Mouse (Mus musculus): ENCODE measurements around the gene Adgrf2. TPM values are rescaled to one million over a fixed set of nuclear protein-coding genes. Genes with fewer than 3 reads are reported as not detected.

Gene Adgrf2
- polyA plus RNA-seq, 1 experiment from 2014 or later, result 0.33 TPM

GRCm38 (mm10) chr17:42717161-42717560 lies 24.8 kb downstream of the Adgrf2 start:
- peak; percentile 55 for TF ChIP-seq CTCF (IDR thresholded peaks at IDR 0.05)
- POLR2A ChIA-PET, result no interaction called here

DNA sequence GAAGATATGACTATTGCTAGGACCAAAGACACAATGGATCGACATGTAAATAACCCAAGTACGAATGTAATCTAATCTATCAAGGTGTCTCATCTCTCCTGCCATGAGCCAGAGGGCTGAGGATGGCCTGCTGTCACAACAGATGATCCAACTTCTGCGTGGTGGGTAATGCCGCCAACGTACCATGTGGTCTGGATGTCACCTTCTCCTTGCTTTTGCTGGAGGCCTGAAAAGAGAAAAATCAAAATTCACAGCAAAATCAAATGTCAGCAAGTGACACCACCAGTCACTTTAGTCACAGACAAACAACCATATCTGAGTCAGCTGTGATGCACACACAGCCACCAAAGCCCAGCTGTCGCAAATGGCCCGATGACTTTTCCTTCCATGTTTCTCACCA lies 27.0 kb downstream of the Adgrf2 start:
- no peak for DNase-seq (ENCODE audit: low read depth, low spot score)
- in situ Hi-C loops (cut with MboI; ENCODE audit: low pct_unique_long_range_greater_than_20kb), result no loop called here
- TF ChIP-seq CTCF (IDR thresholded peaks at IDR 0.05), result no peak

More at GRCm38 (mm10) chr17:42717161-42717560, 24.8 kb downstream of the Adgrf2 start:
- ATAC-seq (no peak), DNase-seq (ENCODE audit: low read depth, low spot score) (no peak)
- CTCF ChIA-PET, result interaction anchor here (0.8 to 1.5 kb wide), 3 partner anchors 9 to 24 kb away, joined by 3 read pairs; no protein-coding TSS in a partner anchor
- H3K27me3 ChIP-seq, result no peaks in the 10 kb centered on the region
- in situ Hi-C loops (cut with MboI; ENCODE audit: low pct_unique_long_range_greater_than_20kb), result no loop called here

GRCm38 (mm10) chr17:42710717-42711116 lies 31.3 kb downstream of the Adgrf2 start:
- no peak for TF ChIP-seq CTCF (IDR thresholded peaks at IDR 0.05)
- in situ Hi-C loops (cut with MboI; ENCODE audit: low pct_unique_long_range_greater_than_20kb), result no loop called here
- no peaks in the 10 kb centered on the region for H3K27me3 ChIP-seq
- DNase-seq (ENCODE audit: low read depth, low spot score) (no peak), ATAC-seq (no peak)
- CTCF ChIA-PET, result interaction anchor here (1.5 to 1.6 kb wide), 2 partner anchors 8 to 74 kb away, joined by 4 to 6 read pairs; no protein-coding TSS in a partner anchor
- POLR2A ChIA-PET, result no interaction called here

More for the DNA sequence above, 27.0 kb downstream of the Adgrf2 start:
- POLR2A ChIA-PET, result no interaction called here
- no peaks in the 10 kb centered on the region for H3K27me3 ChIP-seq
- ATAC-seq, result no peak
- CTCF ChIA-PET, result no interaction called here

DNA sequence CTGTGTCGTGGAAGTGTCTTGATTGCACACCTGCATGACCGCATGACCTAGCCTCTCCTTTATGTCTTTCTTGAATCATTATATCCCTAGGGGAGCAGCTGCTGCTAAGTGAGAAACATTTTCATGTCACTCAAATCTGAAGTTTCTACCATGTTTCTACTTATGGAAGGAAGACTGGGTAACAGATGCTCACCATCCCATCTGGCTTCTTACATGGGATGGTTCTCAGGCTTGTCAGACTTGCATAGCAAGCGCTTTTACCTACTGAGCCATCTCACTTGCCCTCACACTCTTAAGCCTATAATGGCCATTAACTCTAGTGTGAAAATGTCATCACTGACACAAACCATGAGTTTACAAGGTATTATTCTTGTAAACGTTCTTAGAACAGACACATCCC lies 36.4 kb downstream of the Adgrf2 start:
- in situ Hi-C loops (cut with MboI; ENCODE audit: low pct_unique_long_range_greater_than_20kb), result no loop called here
- CTCF ChIA-PET, result no interaction called here
- DNase-seq (ENCODE audit: low read depth, low spot score) (no peak), ATAC-seq (no peak)
- no peak for TF ChIP-seq CTCF (IDR thresholded peaks at IDR 0.05)
- no peaks in the 10 kb centered on the region for H3K27me3 ChIP-seq
- POLR2A ChIA-PET, result interaction anchor here (0.6 kb wide), 1 partner anchor 48 kb away, joined by 3 read pairs; no protein-coding TSS in a partner anchor

GRCm38 (mm10) chr17:42702198-42702597 lies 39.8 kb downstream of the Adgrf2 start:
- ChIA-PET CTCF (interaction anchor here (1.4 to 2.0 kb wide), 2 partner anchors 9 to 14 kb away, joined by 3 to 6 read pairs; no protein-coding TSS in a partner anchor), POLR2A (interaction anchor here (1.4 kb wide), 1 partner anchor 10 kb away, joined by 3 read pairs; no protein-coding TSS in a partner anchor)
- in situ Hi-C loops (cut with MboI; ENCODE audit: low pct_unique_long_range_greater_than_20kb), result no loop called here
- ATAC-seq, result peak; percentile 51
- no peak for TF ChIP-seq CTCF (IDR thresholded peaks at IDR 0.05)
- no peaks in the 10 kb centered on the region for H3K27me3 ChIP-seq
- peak; percentile 25 for DNase-seq (ENCODE audit: low read depth, low spot score)

DNA sequence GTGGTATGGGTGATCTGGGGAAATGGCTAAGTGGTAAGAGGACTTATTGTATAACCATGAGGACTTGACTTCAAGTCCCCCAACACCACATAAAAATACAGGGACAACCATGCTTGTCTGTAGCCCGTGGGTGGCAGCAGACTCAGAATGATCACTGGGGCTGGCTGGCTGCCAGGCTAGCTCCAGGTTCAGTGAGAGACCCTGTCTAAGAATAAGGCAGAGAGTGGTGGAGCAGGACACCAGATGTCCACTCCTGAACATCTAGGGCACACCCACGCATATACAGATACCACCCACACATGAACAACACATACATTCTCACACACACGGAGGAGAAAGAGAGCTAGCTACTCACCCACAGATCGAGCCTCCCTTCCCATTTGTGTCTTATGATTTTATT lies 47.2 kb downstream of the Adgrf2 start:
- ChIA-PET POLR2A (no interaction called here), CTCF (no interaction called here)
- in situ Hi-C loops (cut with MboI; ENCODE audit: low pct_unique_long_range_greater_than_20kb), result no loop called here
- ATAC-seq (no peak), DNase-seq (ENCODE audit: low read depth, low spot score) (no peak)
- H3K27me3 ChIP-seq, result no peaks in the 10 kb centered on the region
- TF ChIP-seq CTCF (IDR thresholded peaks at IDR 0.05), result no peak

- TF ChIP-seq CTCF (IDR thresholded peaks at IDR 0.05), result no peak
- peak; percentile 89 for ATAC-seq
- DNase-seq (ENCODE audit: low read depth, low spot score), result peak; percentile 24
- ChIA-PET CTCF (interaction anchor here (0.7 kb wide), 1 partner anchor 17 kb away, joined by 3 read pairs; no protein-coding TSS in a partner anchor), POLR2A (no interaction called here)
- H3K27me3 ChIP-seq, result no peaks in the 10 kb centered on the region
- in situ Hi-C loops (cut with MboI; ENCODE audit: low pct_unique_long_range_greater_than_20kb), result no loop called here
These were observed 49.8 kb downstream of the Adgrf2 start, which contains the start of gene Adgrf4 for GRCm38 (mm10) chr17:42692136-42692535. Gene Adgrf4 (minus strand): TSS chr17:42692284.

DNA sequence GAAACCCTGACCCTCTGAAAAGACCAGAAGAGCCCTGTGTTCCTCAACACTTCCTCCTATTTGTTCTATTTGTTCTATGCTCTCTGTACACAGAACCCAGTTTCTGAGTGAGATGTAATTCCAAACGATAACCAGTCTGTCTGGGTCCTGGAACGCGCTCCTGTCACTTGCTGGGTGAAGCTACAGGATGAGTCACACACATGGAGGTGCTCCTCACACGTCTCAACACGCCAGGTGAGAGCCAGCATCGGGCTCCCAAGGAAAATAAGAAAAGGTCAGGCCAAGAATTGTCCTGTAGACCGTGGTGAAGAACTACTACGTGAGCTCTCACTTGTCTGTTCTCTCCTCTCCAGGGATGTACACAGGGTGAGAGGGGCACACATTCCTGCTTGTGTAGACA lies 51.4 kb downstream of the Adgrf2 start:
- DNase-seq (ENCODE audit: low read depth, low spot score) (no peak), ATAC-seq (no peak)
- no peak for TF ChIP-seq CTCF (IDR thresholded peaks at IDR 0.05)
- ChIA-PET CTCF (no interaction called here), POLR2A (no interaction called here)
- in situ Hi-C loops (cut with MboI; ENCODE audit: low pct_unique_long_range_greater_than_20kb), result no loop called here
- H3K27me3 ChIP-seq, result no peaks in the 10 kb centered on the region

Other genes starting within 250 kb of the Adgrf2 start
- gene Opn5, start 130.8 kb downstream of the Adgrf2 start, polyA plus RNA-seq (2021), result 0.46 TPM
- 0.46 TPM for gene Adgrf4, start 49.9 kb downstream of the Adgrf2 start, polyA plus RNA-seq (2021)
- 110 TPM for gene Cd2ap, start 134.5 kb upstream of the Adgrf2 start, polyA plus RNA-seq (2021)